Mouse (Mus musculus) MN1 (cell line): ENCODE results near the gene Clstn1.
A peak's percentile ranks its signal among the peaks of the same experiment; 100 is the strongest.

Source experiments
- DNase-seq: peaks from one replicate; pipeline ENCODE4 v3.0.0-alpha.2; 2016; ENCODE audit warnings: low spot score

Gene Clstn1

GRCm38 (mm10) chr4:149675378-149676261 lies 89.4 kb downstream of the Clstn1 start:
- DNase-seq: peak; percentile 90

GRCm38 (mm10) chr4:149678006-149678405 lies 91.7 kb downstream of the Clstn1 start:
- DNase-seq: no peak

- no peak for DNase-seq
Measured at GRCm38 (mm10) chr4:149679056-149679770, 92.9 kb downstream of the Clstn1 start.

- DNase-seq: no peak
Measured at GRCm38 (mm10) chr4:149683875-149684274, 97.6 kb downstream of the Clstn1 start.

GRCm38 (mm10) chr4:149684841-149685623 lies 98.8 kb downstream of the Clstn1 start:
- no peak for DNase-seq

GRCm38 (mm10) chr4:149688861-149689260 lies 102.6 kb downstream of the Clstn1 start:
- no peak for DNase-seq

- no peak for DNase-seq
Measured at GRCm38 (mm10) chr4:149689822-149690700, 103.8 kb downstream of the Clstn1 start.

- DNase-seq: no peak
Measured at GRCm38 (mm10) chr4:149690828-149691280, 104.6 kb downstream of the Clstn1 start.

- no peak for DNase-seq
Measured at GRCm38 (mm10) chr4:149691368-149691767, 105.1 kb downstream of the Clstn1 start.

GRCm38 (mm10) chr4:149696189-149696971 lies 110.1 kb downstream of the Clstn1 start:
- DNase-seq: peak; percentile 84

GRCm38 (mm10) chr4:149697506-149698196 lies 111.4 kb downstream of the Clstn1 start:
- DNase-seq: peak; percentile 31

- peak; percentile 67 for DNase-seq
Measured at GRCm38 (mm10) chr4:149698197-149698821, 112.0 kb downstream of the Clstn1 start.
